Mouse (Mus musculus): ENCODE data around the gene Atp11b.

The Atp11b gene

GRCm38 (mm10) chr3:35753825-35754767, at the start of gene Atp11b:
TSS of gene Atp11b (plus strand) at chr3:35754106.
- DNase-seq, result peak; percentile 79

- no peak for DNase-seq
Observed at GRCm38 (mm10) chr3:35704328-35704613, 49.6 kb upstream of the Atp11b start.

GRCm38 (mm10) chr3:35719531-35720205, 34.2 kb upstream of the Atp11b start:
- DNase-seq, result no peak

- DNase-seq, result no peak
Observed at GRCm38 (mm10) chr3:35720801-35721200, 33.1 kb upstream of the Atp11b start.

- no peak for DNase-seq
Observed at GRCm38 (mm10) chr3:35721818-35722446, 32.0 kb upstream of the Atp11b start.

- DNase-seq, result no peak
Observed at GRCm38 (mm10) chr3:35722811-35723210, 31.1 kb upstream of the Atp11b start.

- peak; percentile 17 for DNase-seq
Observed at GRCm38 (mm10) chr3:35723586-35724322, 30.2 kb upstream of the Atp11b start.

- no peak for DNase-seq
Observed at GRCm38 (mm10) chr3:35725096-35725495, 28.8 kb upstream of the Atp11b start.

GRCm38 (mm10) chr3:35726936-35727335, 27.0 kb upstream of the Atp11b start:
- DNase-seq, result no peak

GRCm38 (mm10) chr3:35729490-35729889, 24.4 kb upstream of the Atp11b start:
- DNase-seq, result no peak

- DNase-seq, result no peak
Observed at GRCm38 (mm10) chr3:35731981-35732777, 21.7 kb upstream of the Atp11b start.

- no peak for DNase-seq
Observed at GRCm38 (mm10) chr3:35732778-35733147, 21.1 kb upstream of the Atp11b start.

GRCm38 (mm10) chr3:35734509-35734908, 19.4 kb upstream of the Atp11b start:
- DNase-seq, result no peak

- no peak for DNase-seq
Observed at GRCm38 (mm10) chr3:35738071-35738470, 15.8 kb upstream of the Atp11b start.

GRCm38 (mm10) chr3:35745010-35745409, 8.9 kb upstream of the Atp11b start:
- DNase-seq, result no peak

- no peak for DNase-seq
Observed at GRCm38 (mm10) chr3:35746840-35747456, 7.0 kb upstream of the Atp11b start.

GRCm38 (mm10) chr3:35750286-35750685, 3.6 kb upstream of the Atp11b start:
- DNase-seq, result no peak

GRCm38 (mm10) chr3:35751724-35752123, 2.2 kb upstream of the Atp11b start:
- DNase-seq, result no peak

GRCm38 (mm10) chr3:35762735-35763134, 8.8 kb downstream of the Atp11b start:
- DNase-seq, result no peak

GRCm38 (mm10) chr3:35764637-35765617, 11.0 kb downstream of the Atp11b start:
- DNase-seq, result no peak

- no peak for DNase-seq
Observed at GRCm38 (mm10) chr3:35779748-35780147, 25.8 kb downstream of the Atp11b start.
